Mouse (Mus musculus): ENCODE results near the gene Slc39a3.

- TF ChIP-seq TAL1 (IDR thresholded peaks at IDR 0.05; ENCODE audit: low read length) (no peak), CTCF (IDR thresholded peaks at IDR 0.05 in 2 of 3, conservative IDR thresholded peaks at IDR 0.05 in 1 of 3; ENCODE audit: control insufficient read depth in 1 of 3, insufficient read depth in 1 of 3, low read depth in 2 of 3, low read length in 3 of 3, poor library complexity in 1 of 3, severe bottlenecking in 1 of 3) (no peak), GATA1 (IDR thresholded peaks at IDR 0.05; ENCODE audit: low read depth, low read length) (no peak), UBTF (IDR thresholded peaks at IDR 0.05; ENCODE audit: borderline replicate concordance, insufficient read depth, low read depth, low read length) (no peak; the same call in 1 of the 2 replicates), SMC3 (IDR thresholded peaks at IDR 0.05; ENCODE audit: low read depth, low read length) (no peak), ETS1 (IDR thresholded peaks at IDR 0.05; ENCODE audit: low read depth, low read length) (no peak), TBP (IDR thresholded peaks at IDR 0.05; ENCODE audit: low read depth, low read length) (peak; percentile 76), USF1 (IDR thresholded peaks at IDR 0.05; ENCODE audit: low read depth, low read length) (no peak), HCFC1 (IDR thresholded peaks at IDR 0.05; ENCODE audit: low read depth, low read length) (peak; percentile 94), E2F4 (IDR thresholded peaks at IDR 0.05; ENCODE audit: borderline replicate concordance, low read depth, low read length) (no peak), POLR2A (IDR thresholded peaks at IDR 0.05; ENCODE audit: control insufficient read depth in 1 of 2, insufficient read depth in 1 of 2, low read depth in 1 of 2, low read length in 2 of 2, poor library complexity in 1 of 2) (peak; percentile 49 to 59; a peak in 3 of 4 replicates), NELFE (IDR thresholded peaks at IDR 0.05; ENCODE audit: low read depth, low read length) (peak; percentile 46; the same call in 1 of the 2 replicates), EP300 (IDR thresholded peaks at IDR 0.05; ENCODE audit: low read depth in 1 of 2, low read length in 2 of 2) (no peak), MAZ (IDR thresholded peaks at IDR 0.05; ENCODE audit: low read depth, low read length) (0 out of 2 replicates have a peak, but pooled peaks have one; percentile 53)
Observed at GRCm38 (mm10) chr10:81036988-81037580, at the start of gene Slc39a3.
